Mouse (Mus musculus): ENCODE measurements at regions not wholly inside any gene's neighbourhood (a gene's known extent, or its start where the extent isn't known, plus 50 kb on each side); places are given as distances from the start of the nearest gene placed in this dataset.

GRCm38 (mm10) chr12:25252776-25253510 is 156.0 kb upstream of the Id2 start:
- peak in 1 of 2 experiments; percentile 51 for DNase-seq

- DNase-seq: no peak
These were observed 154.7 kb upstream of the Id2 start for GRCm38 (mm10) chr12:25251411-25252171.

GRCm38 (mm10) chr12:25250881-25251280 is 153.9 kb upstream of the Id2 start:
- DNase-seq: no peak

GRCm38 (mm10) chr12:25248681-25249366 is 151.9 kb upstream of the Id2 start:
- DNase-seq: no peak

- DNase-seq: no peak
These were observed 149.6 kb upstream of the Id2 start for GRCm38 (mm10) chr12:25246566-25246965.

GRCm38 (mm10) chr12:25245661-25246060 is 148.7 kb upstream of the Id2 start:
- no peak for DNase-seq

- no peak for DNase-seq
These were observed 148.3 kb upstream of the Id2 start for GRCm38 (mm10) chr12:25245251-25245650.

- DNase-seq: no peak
These were observed 147.7 kb upstream of the Id2 start for GRCm38 (mm10) chr12:25244666-25245065.

- no peak for DNase-seq
These were observed 147.0 kb upstream of the Id2 start for GRCm38 (mm10) chr12:25243901-25244300.

GRCm38 (mm10) chr12:25242369-25242768 is 145.4 kb upstream of the Id2 start:
- no peak for DNase-seq

- DNase-seq: no peak
These were observed 144.7 kb upstream of the Id2 start for GRCm38 (mm10) chr12:25241675-25242074.

GRCm38 (mm10) chr12:25240796-25241195 is 143.9 kb upstream of the Id2 start:
- DNase-seq: no peak

- DNase-seq: no peak
These were observed 143.2 kb upstream of the Id2 start for GRCm38 (mm10) chr12:25240142-25240541.

GRCm38 (mm10) chr12:25235071-25235470 is 138.1 kb upstream of the Id2 start:
- peak; percentile 56 to 68 for DNase-seq

- DNase-seq: no peak
These were observed 137.7 kb upstream of the Id2 start for GRCm38 (mm10) chr12:25234636-25235035.

- DNase-seq: no peak
These were observed 136.1 kb upstream of the Id2 start for GRCm38 (mm10) chr12:25233027-25233535.

GRCm38 (mm10) chr12:25232358-25233026 is 135.6 kb upstream of the Id2 start:
- DNase-seq: no peak

- no peak for DNase-seq
These were observed 131.8 kb upstream of the Id2 start for GRCm38 (mm10) chr12:25228708-25229107.

GRCm38 (mm10) chr12:25227736-25228135 is 130.8 kb upstream of the Id2 start:
- no peak for DNase-seq

GRCm38 (mm10) chr12:25224644-25225043 is 127.7 kb upstream of the Id2 start:
- peak; percentile 45 to 67 for DNase-seq

- no peak for DNase-seq
These were observed 127.3 kb upstream of the Id2 start for GRCm38 (mm10) chr12:25224201-25224600.

GRCm38 (mm10) chr12:25223539-25223938 is 126.6 kb upstream of the Id2 start:
- DNase-seq: no peak

GRCm38 (mm10) chr12:25220780-25221106 is 123.8 kb upstream of the Id2 start:
- no peak for DNase-seq
